Mouse (Mus musculus): ENCODE measurements around the gene Fchsd2.

Gene Fchsd2

DNA sequence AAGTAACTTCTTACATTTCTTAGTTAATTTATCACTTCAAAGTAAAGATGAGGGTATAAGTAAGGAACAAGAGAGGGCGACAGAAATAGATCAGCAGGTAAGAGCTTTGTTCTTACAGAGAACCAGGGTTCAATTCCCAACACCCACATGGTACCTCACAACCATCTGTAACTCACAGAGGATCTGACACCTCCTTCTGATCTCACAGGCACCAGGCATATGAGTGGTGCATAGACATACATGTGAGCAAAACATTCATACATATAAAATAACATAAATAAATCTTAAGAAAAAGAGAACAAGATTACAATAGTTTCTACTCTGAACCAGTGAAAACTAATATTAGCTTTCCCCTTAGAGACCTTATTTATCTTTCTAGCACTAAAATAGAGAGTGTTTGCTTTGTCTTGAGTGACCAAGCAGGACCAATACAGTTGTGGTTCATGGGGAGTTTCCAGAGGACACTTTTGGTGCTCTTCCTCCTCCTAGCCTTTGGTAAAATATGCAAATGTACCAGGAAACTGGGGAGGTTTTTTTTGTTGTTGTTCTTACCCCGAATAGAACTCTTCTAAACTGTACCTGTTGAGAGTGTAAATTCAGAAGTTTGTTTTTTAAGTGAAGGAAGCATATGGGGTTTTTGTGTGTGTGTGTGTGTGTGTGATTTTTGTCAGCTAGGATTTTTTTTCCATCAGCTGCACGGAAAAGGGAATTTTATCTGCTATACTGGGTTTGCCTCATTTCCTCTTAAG, 121.0 kb downstream of the Fchsd2 start:
- DNase-seq = no peak

DNA sequence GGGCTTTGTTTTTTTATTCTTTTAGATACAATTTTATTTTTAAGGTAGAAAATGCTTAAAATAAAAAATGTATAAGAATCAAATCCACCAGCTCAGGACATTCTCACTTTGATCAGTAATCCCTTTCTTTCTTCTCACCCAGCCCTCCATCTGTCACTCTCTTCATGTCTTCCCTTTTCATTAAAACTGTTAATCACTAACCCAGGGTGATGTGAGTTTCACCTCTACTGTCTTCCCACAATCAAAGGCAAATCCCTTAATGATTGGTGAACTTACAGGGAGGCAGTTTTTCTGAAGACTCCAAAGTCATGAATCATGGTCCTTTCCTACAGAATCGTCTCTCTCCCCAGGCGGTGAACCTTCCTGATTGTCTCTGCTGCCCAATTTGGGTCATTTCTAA, 124.1 kb downstream of the Fchsd2 start:
- DNase-seq = no peak

DNA sequence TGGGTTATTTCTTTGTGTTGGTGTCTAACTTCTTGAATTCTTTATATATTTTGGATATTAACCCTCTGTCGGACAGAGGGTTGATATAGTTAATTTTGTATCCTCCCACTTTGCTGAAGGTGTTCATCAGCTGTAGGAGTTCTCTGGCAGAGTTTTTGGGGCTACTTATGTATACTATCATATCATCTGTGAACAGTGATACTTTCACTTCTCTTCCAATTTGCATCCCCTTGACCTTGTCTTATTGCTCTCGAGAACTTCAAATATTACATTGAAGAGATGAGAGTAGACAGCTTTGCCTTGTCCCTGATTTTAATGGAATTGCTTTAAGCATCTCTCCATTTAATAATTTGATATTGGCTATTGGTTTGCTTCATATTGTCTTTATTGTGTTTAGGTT, 130.8 kb downstream of the Fchsd2 start:
- DNase-seq = no peak

DNA sequence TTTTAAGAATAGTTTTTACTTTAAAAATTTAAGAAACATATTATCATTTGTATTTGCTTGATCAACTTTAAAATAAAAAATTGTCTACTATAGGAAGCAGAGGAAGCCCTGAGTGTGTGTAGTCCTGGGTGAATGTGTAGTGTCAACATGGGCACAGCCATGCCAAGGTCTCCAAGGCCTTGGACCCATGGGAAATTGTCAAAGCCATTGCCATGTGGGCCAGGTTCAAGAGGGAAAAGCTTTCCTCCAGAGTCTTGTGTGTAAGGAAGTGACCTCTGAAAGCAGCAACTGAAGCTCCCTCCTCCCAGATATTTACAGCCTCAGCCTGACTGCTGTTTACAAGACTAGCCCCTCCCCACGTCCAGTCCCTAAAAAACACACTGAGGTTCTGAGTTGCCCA, 136.7 kb downstream of the Fchsd2 start:
- no peak for DNase-seq

DNA sequence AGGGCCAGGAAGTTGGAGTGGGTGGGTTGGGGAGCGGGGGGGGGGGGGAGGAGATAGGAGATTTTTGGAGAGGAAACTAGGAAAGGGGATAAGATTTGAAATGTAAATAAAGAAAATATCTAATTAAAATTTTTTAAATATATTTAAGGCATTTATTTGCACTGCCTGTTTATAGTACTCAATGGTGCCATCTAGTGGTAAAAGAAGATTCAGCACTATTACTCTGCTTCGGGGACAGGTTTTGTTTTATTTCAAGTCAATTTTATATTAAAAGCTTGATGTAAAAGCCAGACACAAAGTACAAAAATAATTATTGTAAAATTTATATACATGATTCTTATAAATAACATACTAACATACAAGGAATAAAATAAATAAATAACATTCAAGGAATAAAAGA, 138.8 kb downstream of the Fchsd2 start:
- peak; percentile 23 for DNase-seq

GRCm38 (mm10) chr7:101232716-101233115, 140.1 kb downstream of the Fchsd2 start:
- no peak for DNase-seq

- DNase-seq = no peak
Observed at GRCm38 (mm10) chr7:101236712-101237473, 144.2 kb downstream of the Fchsd2 start.

DNA sequence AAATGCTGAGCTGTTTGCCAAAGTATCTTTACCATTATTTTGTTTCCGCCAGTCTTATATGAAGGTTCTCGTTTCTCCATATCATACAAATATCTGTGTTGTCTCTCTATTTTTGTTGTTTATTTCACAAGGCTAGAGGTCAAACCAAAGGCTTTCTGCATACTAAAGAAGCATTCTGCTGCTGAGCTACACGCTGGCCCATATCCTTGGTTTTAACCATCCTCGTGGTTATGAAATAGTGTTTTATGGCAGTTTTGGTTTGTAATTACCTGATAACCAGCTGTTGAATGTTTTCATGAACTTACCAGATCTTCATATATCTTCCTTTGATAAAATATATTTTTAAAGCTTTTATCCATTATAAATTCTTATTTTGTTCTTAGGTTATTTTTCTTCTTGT, 156.1 kb downstream of the Fchsd2 start:
- no peak for DNase-seq

- no peak for DNase-seq
Observed at GRCm38 (mm10) chr7:101249173-101249572, 156.5 kb downstream of the Fchsd2 start.

DNA sequence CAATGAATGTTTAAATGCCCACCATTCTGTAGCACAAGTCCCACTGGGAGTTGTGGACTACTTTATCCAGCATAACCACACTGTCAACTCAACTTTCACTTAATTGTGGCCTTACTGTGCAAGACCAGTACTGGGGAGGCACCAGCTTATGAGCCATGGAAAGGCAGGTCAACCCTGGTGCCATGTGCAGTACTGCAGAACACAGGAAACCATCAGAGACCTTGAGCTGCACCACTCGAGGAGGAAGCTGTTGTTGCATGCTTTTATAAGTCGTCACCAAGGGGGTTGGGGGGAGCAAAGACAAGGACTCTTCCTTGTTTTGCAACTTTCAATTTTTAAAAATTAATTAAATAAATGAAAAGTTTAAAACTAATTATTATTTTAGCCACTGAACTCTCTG, 160.4 kb downstream of the Fchsd2 start:
- no peak for DNase-seq

- no peak for DNase-seq
Observed at GRCm38 (mm10) chr7:101258482-101258881, 165.8 kb downstream of the Fchsd2 start.

- DNase-seq = no peak
Observed at GRCm38 (mm10) chr7:101261941-101262546, 169.4 kb downstream of the Fchsd2 start.

DNA sequence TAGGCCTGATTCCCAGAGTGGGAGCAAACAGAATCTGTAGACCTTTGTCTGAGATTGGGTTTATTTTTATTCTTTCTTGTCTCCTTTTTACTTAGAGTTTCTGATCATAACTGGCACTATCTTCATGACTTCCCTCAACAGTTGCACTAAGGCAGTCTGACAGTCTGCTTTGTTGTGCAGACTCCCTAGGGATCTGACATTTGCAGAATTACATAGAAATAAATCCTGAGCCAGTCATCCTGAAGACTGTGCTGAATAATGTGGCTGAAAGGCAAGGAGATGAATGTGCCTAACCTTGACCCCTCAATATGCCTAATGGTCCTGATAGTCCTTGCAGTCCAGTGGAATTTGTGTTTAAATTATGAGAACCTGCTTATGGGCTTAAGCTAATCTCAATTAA, 170.8 kb downstream of the Fchsd2 start:
- DNase-seq = no peak

GRCm38 (mm10) chr7:101267457-101268259, 175.0 kb downstream of the Fchsd2 start:
- no peak for DNase-seq

GRCm38 (mm10) chr7:101271602-101272001, 178.9 kb downstream of the Fchsd2 start:
- no peak for DNase-seq

GRCm38 (mm10) chr7:101272466-101273160, 179.9 kb downstream of the Fchsd2 start:
- no peak for DNase-seq

DNA sequence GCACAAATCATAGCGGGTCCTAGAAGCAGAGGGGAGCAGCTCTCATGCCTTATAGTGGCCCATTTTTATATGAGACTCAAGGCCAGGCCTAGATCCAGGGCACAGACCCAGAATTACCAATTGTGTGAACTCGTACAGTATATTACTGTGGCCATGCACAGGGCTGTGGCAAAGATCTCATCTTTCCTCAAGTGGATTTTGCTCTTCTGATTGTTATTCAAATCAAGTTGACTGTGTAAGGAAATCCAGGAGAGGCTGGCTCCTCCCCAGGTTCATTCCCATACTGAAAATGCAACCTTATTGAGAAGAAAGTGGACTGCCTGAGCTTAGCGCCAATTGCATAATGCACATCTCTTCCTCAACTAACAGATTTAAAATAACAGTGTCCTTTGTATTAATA, 190.1 kb downstream of the Fchsd2 start:
- no peak for DNase-seq

DNA sequence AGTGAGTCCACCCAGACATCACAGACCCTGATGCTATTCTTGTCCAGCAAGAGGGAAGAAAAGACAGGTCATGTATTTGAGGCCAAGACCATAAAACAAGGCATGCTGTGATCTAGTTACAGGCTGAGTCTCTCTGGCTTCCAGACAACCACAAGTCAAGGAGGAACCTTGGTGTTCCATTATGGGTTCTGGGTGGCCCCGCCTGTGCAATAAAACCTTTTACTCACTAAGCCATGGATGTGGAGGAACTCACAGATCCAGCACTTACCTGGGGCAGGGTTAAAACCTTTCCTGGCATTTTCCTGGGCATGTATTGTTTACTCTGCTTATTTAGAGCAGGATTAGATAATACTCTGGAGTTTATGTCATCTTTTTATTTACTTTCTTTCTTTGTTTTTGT, 191.8 kb downstream of the Fchsd2 start:
- DNase-seq = no peak

DNA sequence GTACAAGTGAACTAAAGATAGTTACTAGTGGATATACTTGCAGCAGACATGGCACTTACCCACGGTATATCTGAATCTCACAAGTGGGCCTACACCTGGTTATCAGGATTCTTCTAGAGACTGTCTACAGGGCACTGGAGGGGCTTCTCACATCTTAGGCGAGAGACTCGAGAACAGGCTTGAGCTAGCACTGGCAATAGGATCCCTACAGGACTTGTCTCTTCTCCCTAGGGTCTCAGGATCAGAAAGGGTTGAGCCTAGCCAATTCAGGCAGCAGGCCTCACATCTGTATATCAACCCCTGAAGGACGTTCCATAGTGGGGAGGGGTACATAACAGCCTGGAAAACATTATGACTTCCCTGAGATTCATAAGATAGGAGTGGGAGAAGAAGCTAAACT, 194.2 kb downstream of the Fchsd2 start:
- DNase-seq = no peak

- no peak for DNase-seq
Observed at GRCm38 (mm10) chr7:101287820-101288219, 195.2 kb downstream of the Fchsd2 start.

- DNase-seq = peak; percentile 73
Observed at GRCm38 (mm10) chr7:101288436-101288835, 195.8 kb downstream of the Fchsd2 start.

DNA sequence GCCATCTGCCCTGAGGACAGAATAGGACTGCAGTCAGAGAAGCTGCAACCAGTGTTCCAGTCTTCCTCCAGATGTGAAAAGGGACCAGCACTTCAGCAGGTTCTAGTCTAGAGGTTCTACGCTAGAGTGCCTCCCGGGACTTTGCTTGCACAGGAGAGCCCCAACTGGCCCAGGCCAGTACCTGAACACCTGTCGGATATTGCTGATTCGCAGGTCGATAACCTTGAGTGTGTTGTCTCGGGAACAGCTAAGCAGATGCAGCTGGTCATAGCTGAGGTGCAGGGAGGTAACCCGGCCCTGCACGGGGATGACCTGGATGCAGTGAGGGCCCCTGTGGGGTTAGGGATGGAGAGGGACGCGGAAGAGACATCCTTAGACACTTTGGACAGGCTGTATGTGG, 197.7 kb downstream of the Fchsd2 start:
- no peak for DNase-seq

DNA sequence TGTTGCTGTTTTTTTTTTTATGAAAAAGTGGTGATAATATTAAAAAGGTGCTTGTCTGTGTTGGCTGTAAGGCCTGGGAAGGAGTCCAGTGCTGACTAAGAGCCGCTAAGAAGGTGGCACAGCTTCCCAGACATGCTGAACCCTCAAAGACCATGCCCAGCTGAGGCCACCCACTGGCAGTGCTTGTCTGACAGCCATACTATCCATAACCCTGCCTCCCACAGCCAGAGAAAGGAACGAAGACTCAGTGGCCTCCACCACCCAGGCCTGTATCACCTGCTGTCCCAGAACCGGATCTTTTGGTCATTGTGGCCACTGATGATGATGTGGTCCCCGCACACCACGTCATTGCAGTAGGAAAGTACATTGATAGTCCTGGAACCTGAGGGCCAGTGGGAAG, 198.5 kb downstream of the Fchsd2 start:
- no peak for DNase-seq

All from kidney, postnatal 14 days (tissue).